ENCODE assay signal across 8 mouse cellular contexts in genomic region chr13:98572581-98573260, GRCm38 (mm10).
DNase-seq lines count a peak whose midpoint lies in the region; ATAC-seq and TF ChIP-seq lines count a peak whose summit lies in the region.

No protein-coding gene starts in this region.

- H3K36me3 ChIP-seq in kidney, postnatal 0 days (ENCODE audit: insufficient read depth, low read length): no peaks in the 10 kb centered on the region
- H3K36me3 ChIP-seq in hindbrain, embryonic 12.5 days: no peaks in the 10 kb centered on the region
- no peaks in the 10 kb centered on the region for H3K36me3 ChIP-seq in midbrain, embryonic 15.5 days (replicated peaks)

- intact Hi-C loops in gastrocnemius, postnatal 14 days (cut with DNase I; ENCODE audit: low total_unique reads): no loop called here

- H3K9ac ChIP-seq in kidney, postnatal 0 days (ENCODE audit: low read depth, low read length): peak overlapping the region; percentile 50; the same call in 1 of the 2 replicates
- H3K9ac ChIP-seq in hindbrain, embryonic 12.5 days: peak overlapping the region; percentile 41
- H3K9ac ChIP-seq in midbrain, embryonic 15.5 days: peak overlapping the region; percentile 2; the same call in 1 of the 2 replicates

- no peak for TF ChIP-seq CTCF in kidney, postnatal 0 days (IDR thresholded peaks at IDR 0.05; ENCODE audit: low read depth)

- peak; percentile 50 for DNase-seq in kidney, postnatal 0 days (ENCODE audit: low spot score)
- no peak for DNase-seq in kidney, postnatal 36 days
- peak; percentile 81 for DNase-seq in embryo, embryonic 11 days
- no peak for DNase-seq in cerebellum, adult 9-10 months
- no peak for DNase-seq in gastrocnemius, postnatal 14 days

- ATAC-seq in kidney, postnatal 0 days (replicated peaks; ENCODE audit: low FRiP score, low read depth): peak; percentile 41; the same call in 1 of the 2 replicates
- ATAC-seq in hindbrain, embryonic 12.5 days (ENCODE audit: low FRiP score): peak; percentile 66
- peak; percentile 71 for ATAC-seq in midbrain, embryonic 15.5 days (replicated peaks)
- no peak for ATAC-seq in frontal cortex, adult (ENCODE audit: low TSS enrichment)

- H3K4me2 ChIP-seq in kidney, postnatal 0 days (ENCODE audit: low read length): peak overlapping the region; percentile 65
- peak overlapping the region; percentile 61 for H3K4me2 ChIP-seq in hindbrain, embryonic 12.5 days (replicated peaks)
- peak overlapping the region; percentile 54 for H3K4me2 ChIP-seq in midbrain, embryonic 15.5 days

- peaks cover 8% of the 10 kb centered on the region for H3K27me3 ChIP-seq in kidney, postnatal 0 days (ENCODE audit: insufficient read depth, low read length)
- H3K27me3 ChIP-seq in hindbrain, embryonic 12.5 days: peaks cover 68% of the 10 kb centered on the region
- peaks cover 69% of the 10 kb centered on the region for H3K27me3 ChIP-seq in midbrain, embryonic 15.5 days (replicated peaks)

- peaks cover 15% of the 10 kb centered on the region; the same call in 1 of the 2 replicates for H3K4me1 ChIP-seq in kidney, postnatal 0 days (replicated peaks; ENCODE audit: insufficient read depth, low read length)
- H3K4me1 ChIP-seq in hindbrain, embryonic 12.5 days: peaks cover 19% of the 10 kb centered on the region
- H3K4me1 ChIP-seq in midbrain, embryonic 15.5 days: peaks cover 21% of the 10 kb centered on the region

- WGBS in kidney, postnatal 0 days: 1% methylated on average over 50 of the region's 50 CpGs
- under 1% methylated on average over 50 of the region's 50 CpGs for WGBS in hindbrain, embryonic 12.5 days
- WGBS in midbrain, embryonic 15.5 days: under 1% methylated on average over 50 of the region's 50 CpGs

- H3K9me3 ChIP-seq in kidney, postnatal 0 days (replicated peaks; ENCODE audit: low read length): no peaks in the 10 kb centered on the region
- no peaks in the 10 kb centered on the region for H3K9me3 ChIP-seq in hindbrain, embryonic 12.5 days (replicated peaks)
- no peaks in the 10 kb centered on the region for H3K9me3 ChIP-seq in midbrain, embryonic 15.5 days

- peak overlapping the region; percentile 33 for H3K4me3 ChIP-seq in kidney, postnatal 0 days (replicated peaks; ENCODE audit: low read depth, low read length)
- H3K4me3 ChIP-seq in hindbrain, embryonic 12.5 days: peak overlapping the region; percentile 39
- peak overlapping the region; percentile 33 for H3K4me3 ChIP-seq in midbrain, embryonic 15.5 days

- no peak overlapping the region for H3K27ac ChIP-seq in kidney, postnatal 0 days
- 0 out of 2 replicates have a peak overlapping the region, but pooled peaks have one; percentile 8 for H3K27ac ChIP-seq in hindbrain, embryonic 12.5 days
- H3K27ac ChIP-seq in midbrain, embryonic 15.5 days: no peak overlapping the region

Comparison
In these comparisons a context has a peak if more than half of its experiments do, and no peak if none do; other contexts are left out.
1. DNase-seq: peak in kidney, postnatal 0 days (single experiment) and embryo, embryonic 11 days (single experiment); none in kidney, postnatal 36 days (0 of 2), cerebellum, adult 9-10 months (single experiment) and gastrocnemius, postnatal 14 days (single experiment).
2. Peak in every context shown above with its lines, with median percentiles within 50 percentile points of each other: H3K4me2 ChIP-seq, H3K4me3 ChIP-seq and H3K9ac ChIP-seq.